Mouse (Mus musculus): ENCODE results near the gene Abca3. TPM values are rescaled to one million over a fixed set of nuclear protein-coding genes. Genes with fewer than 3 reads are reported as not detected.
"Not testable (repeated sequence)": the region's sequence is repeated elsewhere in the genome, so short reads cannot be mapped to it uniquely, and the experiment has no call there.

Gene Abca3
- total RNA-seq, 2 experiments from 2014 or later = 21.8 to 28.3 TPM

DNA sequence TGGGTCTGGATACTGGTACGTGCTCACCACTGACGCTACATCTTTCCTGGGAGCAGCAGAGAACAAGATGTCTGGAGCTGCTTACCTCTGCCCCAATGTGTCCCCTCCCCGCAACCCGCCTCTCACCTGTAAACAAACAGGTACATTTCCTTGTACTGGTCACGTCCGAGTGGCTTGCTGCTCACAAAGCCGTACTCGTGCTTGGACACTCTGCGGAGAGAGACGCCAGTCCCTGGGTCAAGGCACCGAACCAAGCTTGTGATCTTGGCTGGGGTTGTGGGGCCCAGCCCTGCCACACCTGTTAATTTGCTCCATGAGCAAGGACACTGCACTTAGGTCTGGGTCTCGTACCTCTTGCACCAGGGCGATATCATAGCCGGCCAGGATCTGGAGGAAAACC lies 90.4 kb downstream of the Abca3 start:
- DNase-seq = no peak

GRCm38 (mm10) chr17:24442632-24443155 lies 90.9 kb downstream of the Abca3 start, which contains the start of gene Dnase1l2:
Gene Dnase1l2 (minus strand): TSS chr17:24443105.
- no peak for DNase-seq

DNA sequence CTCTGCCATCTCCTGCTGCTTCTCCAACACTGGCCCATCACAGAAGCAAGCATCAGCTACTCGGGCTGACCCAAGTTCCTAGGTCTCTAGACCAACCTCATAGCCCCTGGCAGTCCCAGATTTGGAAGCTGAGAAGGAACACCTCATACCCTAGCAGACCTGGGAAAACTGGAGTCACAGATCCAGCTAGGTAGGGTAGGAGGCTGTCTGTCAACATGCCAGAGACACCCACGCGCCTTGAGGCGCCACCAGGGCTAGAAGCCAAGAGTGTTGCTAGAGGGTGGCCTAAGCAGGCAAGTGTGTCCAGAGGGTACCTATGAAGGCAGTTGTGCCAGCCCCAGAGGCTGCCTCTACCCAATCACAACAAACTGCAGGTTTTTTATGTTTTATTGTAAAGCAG lies 91.7 kb downstream of the Abca3 start:
- DNase-seq = no peak

DNA sequence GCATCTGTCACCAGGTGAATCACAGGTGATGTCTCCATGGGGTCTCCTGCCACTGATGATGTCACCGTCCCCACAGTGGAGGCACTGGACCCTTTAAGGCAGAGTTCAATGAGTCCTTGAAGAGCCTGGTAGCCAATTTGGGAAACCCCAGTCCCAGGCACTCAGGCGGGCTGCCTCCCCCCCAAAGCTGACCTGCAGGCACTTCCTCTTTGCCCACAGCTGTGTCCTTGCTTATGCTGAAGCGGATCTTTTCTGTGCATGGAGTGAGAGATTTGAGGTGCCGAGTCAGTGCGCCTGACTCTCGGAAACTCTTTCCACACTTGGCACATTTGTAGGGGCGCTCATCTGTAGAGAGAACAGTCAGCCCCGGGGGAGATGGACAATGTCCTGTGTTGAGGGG lies 94.8 kb downstream of the Abca3 start:
- no peak for DNase-seq

GRCm38 (mm10) chr17:24449507-24449906 lies 97.8 kb downstream of the Abca3 start:
- no peak for DNase-seq

DNA sequence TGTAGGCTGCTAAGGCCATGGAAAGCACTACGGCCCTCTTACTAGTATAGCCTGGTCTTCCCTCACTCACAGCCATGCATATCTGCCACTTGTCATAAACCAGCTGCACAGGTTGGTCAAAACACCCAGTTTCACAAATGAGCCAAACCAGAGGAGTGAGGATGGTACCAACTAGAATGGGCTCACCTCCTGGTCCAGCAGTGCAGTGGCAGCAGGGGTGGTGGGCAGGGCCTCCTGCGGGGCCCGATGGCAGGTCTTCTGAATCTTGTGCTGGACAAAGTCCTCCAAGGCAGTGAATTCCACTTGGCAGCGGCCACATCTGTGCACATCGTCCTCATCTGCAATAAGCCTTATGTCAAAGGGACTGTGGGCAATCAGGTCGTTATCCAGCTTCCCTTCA lies 99.5 kb downstream of the Abca3 start:
- no peak for DNase-seq

DNA sequence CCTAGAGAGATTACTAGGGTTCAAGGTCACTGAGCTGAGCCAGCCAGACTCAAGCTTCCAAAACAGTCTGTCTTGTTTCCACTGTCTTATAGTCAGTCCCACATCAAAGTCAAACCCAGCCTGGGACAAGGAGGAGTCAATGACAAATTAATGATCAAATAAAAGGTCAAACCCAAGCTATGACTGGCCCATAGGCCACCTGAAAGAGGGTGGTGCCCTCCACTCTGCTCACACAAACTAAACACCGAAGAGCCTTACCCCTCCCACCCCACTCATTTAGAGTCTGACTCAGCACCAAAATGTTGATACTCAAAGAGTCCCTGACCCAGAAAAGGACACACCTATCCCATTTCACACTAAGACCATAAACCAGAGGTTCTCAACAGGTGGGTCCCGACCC lies 101.6 kb downstream of the Abca3 start:
- DNase-seq = no peak

DNA sequence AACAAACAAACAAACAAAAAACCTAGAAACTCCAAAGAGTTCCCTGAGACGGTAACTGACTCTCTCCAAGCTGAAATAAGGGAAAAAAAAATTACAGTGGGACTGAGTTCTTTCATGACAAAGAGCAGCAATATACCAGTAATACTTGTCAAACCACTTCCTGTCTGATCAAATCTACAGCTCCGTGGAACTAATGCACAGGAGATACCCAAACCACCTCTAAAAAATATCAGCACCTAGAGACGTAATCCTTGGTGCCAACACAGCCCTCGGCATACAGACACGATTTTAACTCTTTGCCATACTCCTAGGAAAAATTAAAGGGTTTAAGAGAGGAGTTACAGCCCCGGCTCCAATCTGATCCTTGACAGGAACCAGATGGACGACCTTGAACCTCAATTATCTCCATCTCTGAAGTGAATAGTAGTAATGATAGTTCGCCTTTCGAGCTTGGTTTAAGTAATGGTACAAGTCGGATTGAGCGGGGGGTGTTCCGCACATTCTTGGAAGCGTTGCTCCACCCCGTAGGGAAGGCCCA lies 102.5 kb downstream of the Abca3 start:
- no peak for DNase-seq

- DNase-seq = peak; percentile 100
Observed at GRCm38 (mm10) chr17:24454756-24455522, 103.2 kb downstream of the Abca3 start.

DNA sequence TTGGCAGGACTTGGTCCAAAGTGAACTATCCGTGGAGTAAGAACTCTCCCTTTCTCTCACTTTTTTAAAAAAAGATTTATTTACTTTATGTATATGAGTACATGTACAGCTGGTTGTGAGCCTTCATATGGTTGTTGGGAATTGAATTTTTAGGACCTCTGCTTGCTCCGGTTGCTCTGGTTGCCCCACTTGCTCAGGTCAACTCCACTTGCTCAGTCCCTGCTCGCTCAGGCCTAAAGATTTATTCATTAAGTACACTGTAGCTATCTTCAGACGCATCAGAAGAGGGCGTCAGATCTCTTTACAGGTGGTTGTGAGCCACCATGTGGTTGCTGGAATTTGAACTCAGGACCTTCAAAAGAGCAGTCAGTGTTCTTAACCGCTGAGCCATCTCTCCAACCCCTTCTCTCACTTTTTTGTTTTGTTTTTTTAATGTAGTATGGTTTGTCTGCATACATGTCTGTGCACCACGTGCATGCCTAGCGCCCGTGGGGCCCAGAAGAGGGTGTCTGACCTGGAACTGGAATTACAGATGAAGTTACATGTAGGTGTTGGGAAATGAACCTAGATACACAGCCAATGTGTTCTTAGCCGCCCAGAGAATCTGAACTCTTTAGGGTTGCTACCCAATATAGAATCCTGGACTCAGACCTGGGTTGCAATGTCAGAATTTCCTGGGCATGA lies 103.9 kb downstream of the Abca3 start:
- not testable (repeated sequence) for DNase-seq

Small RNAs within 50 kb of the gene (microRNA-seq; reads per million reads assigned to microRNA genes)
- gene Gm24427 = not detected

Other genes starting within 250 kb of the Abca3 start
- 10 to 100 TPM; 46.8 to 53.3 TPM for gene Pdpk1, start 201.0 kb upstream of the Abca3 start, total RNA-seq (2021)
- 10 to 100 TPM; 36.6 to 44.2 TPM for gene Amdhd2, start 188.2 kb upstream of the Abca3 start, total RNA-seq (2021)
- gene Atp6v0c, start 182.2 kb upstream of the Abca3 start, total RNA-seq (2021) = 100 to 1,000 TPM; 286 to 329 TPM
- 10 to 100 TPM; 12.0 to 16.4 TPM for gene Tbc1d24, start 146.4 kb upstream of the Abca3 start, total RNA-seq (2021)
- gene Ntn3, start 142.4 kb upstream of the Abca3 start, total RNA-seq (2021) = 1 to 10 TPM; 3.1 to 4.2 TPM
- gene Tedc2, start 131.1 kb upstream of the Abca3 start, total RNA-seq (2021) = 1 to 10 TPM; 7.2 to 9.8 TPM
- 10 to 100 TPM in 1 of 2 experiments, 1 to 10 TPM in 1; 10.0 to 15.9 TPM for gene Ccnf, start 100.5 kb upstream of the Abca3 start, total RNA-seq (2021)
- under 1 TPM in 1 of 2 experiments, not detected in 1; 0.09 TPM for gene Abca17, start 882 bp upstream of the Abca3 start, total RNA-seq (2021)
- 100 to 1,000 TPM in 1 of 2 experiments, 10 to 100 TPM in 1; 79.5 to 103 TPM for gene Rnps1, start 62.6 kb downstream of the Abca3 start, total RNA-seq (2021)
- 100 to 1,000 TPM; 654 to 683 TPM for gene Eci1, start 74.7 kb downstream of the Abca3 start, total RNA-seq (2021)
- gene Dnase1l2, start 91.2 kb downstream of the Abca3 start, total RNA-seq (2021) = 1 to 10 TPM in 1 of 2 experiments, under 1 TPM in 1; 0.96 to 3.0 TPM
- gene E4f1, start 118.4 kb downstream of the Abca3 start, total RNA-seq (2021) = 10 to 100 TPM; 19.0 to 25.2 TPM
- 10 to 100 TPM; 44.0 to 49.2 TPM for gene Pgp, start 118.4 kb downstream of the Abca3 start, total RNA-seq (2021)
- under 1 TPM; 0.36 to 0.51 TPM for gene Bricd5, start 121.9 kb downstream of the Abca3 start, total RNA-seq (2021)
- gene Mlst8, start 127.1 kb downstream of the Abca3 start, total RNA-seq (2021) = 10 to 100 TPM; 20.3 to 23.9 TPM
- 10 to 100 TPM; 11.1 to 26.5 TPM for gene Caskin1, start 136.7 kb downstream of the Abca3 start, total RNA-seq (2021)
- 100 to 1,000 TPM in 1 of 2 experiments, 10 to 100 TPM in 1; 83.5 to 104 TPM for gene Traf7, start 176.0 kb downstream of the Abca3 start, total RNA-seq (2021)
- 1 to 10 TPM; 1.2 to 1.5 TPM for gene Rab26, start 182.3 kb downstream of the Abca3 start, total RNA-seq (2021)
- gene Pkd1, start 197.9 kb downstream of the Abca3 start, total RNA-seq (2021) = 10 to 100 TPM; 40.2 to 51.0 TPM